In the genomic region with DNA sequence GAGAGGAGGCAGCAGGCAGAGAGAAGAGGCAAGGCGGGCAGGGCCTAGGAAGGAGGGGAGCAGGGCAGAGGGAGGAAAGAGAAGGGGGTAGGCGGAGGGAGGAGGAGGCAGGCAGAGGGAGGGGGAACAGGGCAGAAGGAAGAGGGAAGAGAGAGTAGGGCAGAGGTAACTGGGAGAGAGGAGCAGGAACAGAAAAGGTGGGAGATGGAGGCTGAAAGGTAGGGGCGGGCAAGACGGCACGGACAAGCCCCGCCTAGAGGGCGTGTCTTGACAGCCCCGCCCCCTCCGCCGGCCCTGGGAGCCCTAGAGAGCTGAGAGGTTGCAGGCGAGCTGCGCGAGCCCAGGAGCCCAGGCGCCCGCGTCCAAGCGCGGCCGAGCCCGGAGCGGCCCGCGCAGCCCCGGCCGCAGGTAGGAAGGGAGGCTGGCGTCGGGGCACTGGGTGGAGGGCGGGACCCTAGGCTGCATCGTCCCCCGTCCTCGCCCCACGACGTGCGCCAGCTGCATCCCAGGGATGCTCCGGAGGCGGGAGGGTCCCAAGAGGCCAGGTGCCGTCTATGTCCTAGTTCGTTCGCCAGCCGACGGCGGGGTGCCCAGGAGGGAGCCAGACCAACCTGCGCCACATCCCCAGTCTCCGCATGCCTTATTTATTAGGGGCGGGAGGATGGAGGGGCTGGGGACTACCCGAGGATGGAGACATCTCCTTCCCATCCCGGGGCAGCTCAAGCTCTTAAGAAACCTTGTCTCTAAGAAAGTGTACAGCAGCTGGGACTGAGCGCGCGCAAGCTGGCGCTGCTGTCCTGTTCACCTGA, we compare ENCODE assay signal across 8 mouse cellular contexts. TPM values are rescaled to one million over a fixed set of nuclear protein-coding genes. Genes with fewer than 3 reads are reported as not detected.
DNase-seq lines count a peak whose midpoint lies in the region; ATAC-seq and TF ChIP-seq lines count a peak whose summit lies in the region.

A gene (plus strand): TSS at position 167 of the 809 bp plus-strand sequence.

- H3K9ac ChIP-seq in hindbrain, embryonic 11.5 days (ENCODE audit: low read depth, low read length) = peak within 1 kb of the TSS; percentile 74
- no peak within 1 kb of the TSS for H3K9ac ChIP-seq in lung, embryonic 14.5 days

- H3K9me3 ChIP-seq in embryonic facial prominence, embryonic 10.5 days = no peaks in the 10 kb centered on the region
- no peaks in the 10 kb centered on the region for H3K9me3 ChIP-seq in hindbrain, embryonic 11.5 days (ENCODE audit: control insufficient read depth, low read length)
- no peaks in the 10 kb centered on the region for H3K9me3 ChIP-seq in lung, embryonic 14.5 days (ENCODE audit: low read depth, low read length)

- no peaks in the 10 kb centered on the region for H3K36me3 ChIP-seq in embryonic facial prominence, embryonic 10.5 days (replicated peaks)
- H3K36me3 ChIP-seq in hindbrain, embryonic 11.5 days (ENCODE audit: control insufficient read depth, insufficient read depth, low read length) = no peaks in the 10 kb centered on the region
- no peaks in the 10 kb centered on the region for H3K36me3 ChIP-seq in lung, embryonic 14.5 days (ENCODE audit: insufficient read depth)

- H3K4me2 ChIP-seq in hindbrain, embryonic 11.5 days (replicated peaks; ENCODE audit: low read depth, low read length) = peak within 1 kb of the TSS; percentile 68
- no peak within 1 kb of the TSS for H3K4me2 ChIP-seq in lung, embryonic 14.5 days

- peak within 1 kb of the TSS; percentile 52 for H3K4me3 ChIP-seq in embryonic facial prominence, embryonic 10.5 days
- peak within 1 kb of the TSS; percentile 54 for H3K4me3 ChIP-seq in hindbrain, embryonic 11.5 days (ENCODE audit: low read depth, low read length)
- peak within 1 kb of the TSS; percentile 3; the same call in 1 of the 2 replicates for H3K4me3 ChIP-seq in lung, embryonic 14.5 days (ENCODE audit: low read depth, low read length)

- H3K27ac ChIP-seq in embryonic facial prominence, embryonic 10.5 days (replicated peaks) = 0 out of 2 replicates have a peak within 1 kb of the TSS, but pooled peaks have one; percentile 30
- no peak within 1 kb of the TSS for H3K27ac ChIP-seq in hindbrain, embryonic 11.5 days (ENCODE audit: low read depth, low read length)
- no peak within 1 kb of the TSS for H3K27ac ChIP-seq in lung, embryonic 14.5 days (ENCODE audit: low read depth)

- H3K27me3 ChIP-seq in embryonic facial prominence, embryonic 10.5 days (replicated peaks; ENCODE audit: low read depth, poor library complexity, severe bottlenecking) = peaks cover 85% of the 10 kb centered on the region
- peaks cover 29% of the 10 kb centered on the region for H3K27me3 ChIP-seq in hindbrain, embryonic 11.5 days (ENCODE audit: control insufficient read depth, insufficient read depth, low read length)
- peaks cover 65% of the 10 kb centered on the region for H3K27me3 ChIP-seq in lung, embryonic 14.5 days (ENCODE audit: insufficient read depth, low read length)

- DNase-seq in layer of hippocampus, adult 11-12 months (ENCODE audit: low spot score) = peak; percentile 72
- no peak for DNase-seq in layer of hippocampus, adult 9-10 months (ENCODE audit: low spot score)
- DNase-seq in embryonic facial prominence, embryonic 10.5 days (ENCODE audit: low spot score) = peak; percentile 85
- DNase-seq in hindbrain, embryonic 11.5 days (ENCODE audit: low spot score) = peak; percentile 87
- DNase-seq in layer of hippocampus, postnatal 10 days (ENCODE audit: low spot score in 2 of 2) = peak; percentile 77 to 85
- peak; percentile 76 for DNase-seq in lung, embryonic 14.5 days
- peak; percentile 46 for DNase-seq in ovary, postnatal 14 days (ENCODE audit: low spot score)
- peak; percentile 18 for DNase-seq in yolk sac, embryonic 10.5 days (ENCODE audit: low spot score)

- peak; percentile 92 for ATAC-seq in hindbrain, embryonic 11.5 days (ENCODE audit: low FRiP score)
- peak; percentile 95 for ATAC-seq in lung, embryonic 14.5 days (ENCODE audit: insufficient read depth)

- TF ChIP-seq CTCF in lung, embryonic 14.5 days (IDR thresholded peaks at IDR 0.05; ENCODE audit: low read depth) = no peak

- peaks cover 18% of the 10 kb centered on the region for H3K4me1 ChIP-seq in embryonic facial prominence, embryonic 10.5 days
- H3K4me1 ChIP-seq in hindbrain, embryonic 11.5 days (replicated peaks; ENCODE audit: control insufficient read depth, insufficient read depth, low read length) = peaks cover 7% of the 10 kb centered on the region; the same call in 1 of the 2 replicates
- H3K4me1 ChIP-seq in lung, embryonic 14.5 days (ENCODE audit: insufficient read depth) = no peaks in the 10 kb centered on the region

- 1% methylated on average over 51 of the region's 51 CpGs for WGBS in embryonic facial prominence, embryonic 10.5 days
- 1% methylated on average over 43 of the region's 51 CpGs for WGBS in hindbrain, embryonic 11.5 days
- 2% methylated on average over 51 of the region's 51 CpGs for WGBS in lung, embryonic 14.5 days

RNA-seq across cellular contexts. Expression of the gene that starts here (rescaled TPM):
- polyA plus RNA-seq in embryonic facial prominence, embryonic 10.5 days (2016; fragmentation: Nextera tagmentation; extraction: Ambion mirVana) = 1.4 and 2.4 TPM in 2 replicates
- 17.3 and 23.1 TPM in 2 replicates for polyA plus RNA-seq in hindbrain, embryonic 11.5 days (2014; fragmentation: Nextera tagmentation; extraction: Ambion mirVana)
- total RNA-seq in layer of hippocampus, postnatal 10 days (2021) = 100 to 1,000 TPM; 307 to 331 TPM
- polyA plus RNA-seq in lung, embryonic 14.5 days (2014; fragmentation: Nextera tagmentation; extraction: Ambion mirVana) = 0.46 TPM in 1 of 2 replicates, not detected in the other

Comparison
In these comparisons a context has a peak if more than half of its experiments do, and no peak if none do; other contexts are left out.
1. Peak in DNase-seq, ATAC-seq and H3K4me3 ChIP-seq in lung, embryonic 14.5 days; RNA of the gene not detected or under 1 TPM.
2. H3K4me3 ChIP-seq: peak in every context shown above with its lines; median percentile 54 in hindbrain, embryonic 11.5 days; 52 in embryonic facial prominence, embryonic 10.5 days; 3 in lung, embryonic 14.5 days.